Comparison of ENCODE assay signal across 11 mouse cellular contexts in genomic region chr6:57795835-57796234, GRCm38 (mm10). TPM values are rescaled to one million over a fixed set of nuclear protein-coding genes. Genes with fewer than 3 reads are reported as not detected.
A peak's percentile ranks its signal among the peaks of the same experiment; 100 is the strongest.
DNase-seq lines count a peak whose midpoint lies in the region; ATAC-seq and TF ChIP-seq lines count a peak whose summit lies in the region.
"Had no signal": no experiment of that assay in that cellular context is flagged by ENCODE, and none has a peak within 500 bp of the region (broad histone marks: within the 10 kb centered on the region; RNA-seq: fewer than 3 reads in every experiment).

No protein-coding gene starts in this region.

- WGBS in heart, embryonic 11.5 days (ENCODE audit: insufficient replicate concordance): 55% methylated on average over 3 of the region's 3 CpGs
- 55% methylated on average over 3 of the region's 3 CpGs for WGBS in spleen, adult 2 months

- no peak overlapping the region for H3K4me2 ChIP-seq in heart, embryonic 11.5 days

- H3K27me3 ChIP-seq in heart, embryonic 11.5 days (ENCODE audit: control insufficient read depth, insufficient read depth, low read length): no peaks in the 10 kb centered on the region
- H3K27me3 ChIP-seq in spleen, adult 2 months (ENCODE audit: control insufficient read depth, insufficient read depth, low read length): no peaks in the 10 kb centered on the region

- no peaks in the 10 kb centered on the region for H3K9me3 ChIP-seq in heart, embryonic 11.5 days (replicated peaks; ENCODE audit: control insufficient read depth, low read length)

- DNase-seq in heart, postnatal 25 days (ENCODE audit: low spot score): no peak
- peak; percentile 5 to 31 for DNase-seq in spleen, adult 2 months (ENCODE audit: low read depth in 1 of 2, low spot score in 2 of 2)
- no peak for DNase-seq in spleen, postnatal 14 days (ENCODE audit: low spot score in 2 of 2)
- no peak for DNase-seq in left cerebral cortex, adult 8-10 months (ENCODE audit: low spot score in 2 of 2)
- DNase-seq in adrenal gland, postnatal 14 days: no peak

- no peak for TF ChIP-seq CTCF in spleen, adult 2 months (IDR thresholded peaks at IDR 0.05; ENCODE audit: extremely low read depth, insufficient read depth, insufficient read length, insufficient replicate concordance)

- no peaks in the 10 kb centered on the region for H3K36me3 ChIP-seq in heart, embryonic 11.5 days (ENCODE audit: control insufficient read depth, insufficient read depth, low read length)
- no peaks in the 10 kb centered on the region for H3K36me3 ChIP-seq in spleen, adult 2 months (ENCODE audit: control insufficient read depth, insufficient read depth, low read length)

- intact Hi-C loops in heart, postnatal 25 days (cut with DNase I): no loop called here

- no peak overlapping the region for H3K9ac ChIP-seq in heart, embryonic 11.5 days (ENCODE audit: low read depth, low read length)

- peak overlapping the region; percentile 57; the same call in 1 of the 2 replicates for H3K27ac ChIP-seq in heart, embryonic 11.5 days (ENCODE audit: low read depth, low read length)
- 0 out of 2 replicates have a peak overlapping the region, but pooled peaks have one; percentile 20 for H3K27ac ChIP-seq in spleen, adult 2 months (ENCODE audit: insufficient read depth, low read length)
- H3K27ac ChIP-seq: heart, adult 2 months had no signal

- H3K4me3 ChIP-seq in heart, embryonic 11.5 days (ENCODE audit: low read depth, low read length): no peak overlapping the region
- H3K4me3 ChIP-seq in spleen, adult 2 months (ENCODE audit: extremely low read depth, insufficient read depth, insufficient read length): no peak overlapping the region
- H3K4me3 ChIP-seq: heart, adult 2 months had no signal

- peaks cover 4% of the 10 kb centered on the region; the same call in 1 of the 2 replicates for H3K4me1 ChIP-seq in heart, embryonic 11.5 days (ENCODE audit: control insufficient read depth, insufficient read depth, low read length)
- H3K4me1 ChIP-seq in spleen, adult 2 months (ENCODE audit: control insufficient read depth, insufficient read depth, insufficient read length): no peaks in the 10 kb centered on the region; the same call in 1 of the 2 replicates

- ATAC-seq in heart, embryonic 11.5 days (replicated peaks; ENCODE audit: insufficient number of reproducible peaks, low FRiP score, low TSS enrichment): no peak; the same call in 1 of the 2 replicates
- ATAC-seq in hematopoietic stem cell, adult 5-6 weeks (replicated peaks in 1 of 2; ENCODE audit: insufficient read depth in 1 of 2, low FRiP score in 2 of 2, low TSS enrichment in 1 of 2, low read depth in 1 of 2, poor library complexity in 2 of 2, severe bottlenecking in 2 of 2): peak; percentile 80 to 84
- no peak for ATAC-seq in megakaryocyte-erythroid progenitor cell, adult 5-6 weeks (replicated peaks; ENCODE audit: low FRiP score, low TSS enrichment, poor library complexity, severe bottlenecking)

- TF ChIP-seq POLR2A in spleen, adult 2 months (IDR thresholded peaks at IDR 0.05; ENCODE audit: low read depth, low read length): no peak

RNA-seq across cellular contexts. Expression of gene Vopp1, which starts 29.1 kb away (rescaled TPM):
- 18.5 and 34.8 TPM in 2 replicates for polyA plus RNA-seq in heart, embryonic 11.5 days (2014; fragmentation: Nextera tagmentation; extraction: Ambion mirVana)
- 10 to 100 TPM; 21.5 to 21.8 TPM for total RNA-seq in heart, postnatal 25 days (2021)
- 18.3 and 20.2 TPM in 2 replicates for polyA plus RNA-seq in spleen, adult 2 months (2012; rRNA removed)
- total RNA-seq in hematopoietic stem cell, adult 5-6 weeks (2017): 26.6 and 39.3 TPM in 2 replicates
- total RNA-seq in megakaryocyte-erythroid progenitor cell, adult 5-6 weeks (2014; fragmentation: Nextera tagmentation): 22.6 and 23.6 TPM in 2 replicates
- total RNA-seq in megakaryocyte-erythroid progenitor cell, adult 5-6 weeks (2017): 28.2 and 30.6 TPM in 2 replicates
- total RNA-seq in left cerebral cortex, adult 8-10 months (2022): 100 to 1,000 TPM; 109 to 124 (median 114) TPM
- total RNA-seq in adrenal gland, postnatal 14 days (2021): 17.9 and 20.4 TPM in 2 replicates

RNA-seq across cellular contexts. Expression of gene Vmn1r21, which starts 54.3 kb away (rescaled TPM):
- not detected in 2 replicates for polyA plus RNA-seq in heart, embryonic 11.5 days (2014; fragmentation: Nextera tagmentation; extraction: Ambion mirVana)
- total RNA-seq in heart, postnatal 25 days (2021): not detected
- not detected in 2 replicates for polyA plus RNA-seq in spleen, adult 2 months (2012; rRNA removed)
- not detected in 2 replicates for total RNA-seq in hematopoietic stem cell, adult 5-6 weeks (2017)
- total RNA-seq in megakaryocyte-erythroid progenitor cell, adult 5-6 weeks (2014; fragmentation: Nextera tagmentation): not detected in 2 replicates
- not detected in 2 replicates for total RNA-seq in megakaryocyte-erythroid progenitor cell, adult 5-6 weeks (2017)
- total RNA-seq in left cerebral cortex, adult 8-10 months (2022): not detected
- not detected in 2 replicates for total RNA-seq in adrenal gland, postnatal 14 days (2021)
- total RNA-seq: ES-E14; heart, adult 2 months; layer of hippocampus, postnatal 14 days had no signal
- polyA plus RNA-seq: heart, adult 2 months had no signal

Comparison
In these comparisons a context has a peak if more than half of its experiments do, and no peak if none do; other contexts are left out.
1. DNase-seq: peak in spleen, adult 2 months (2 of 2); none in heart, postnatal 25 days (single experiment), spleen, postnatal 14 days (0 of 2), left cerebral cortex, adult 8-10 months (0 of 2) and adrenal gland, postnatal 14 days (single experiment).
2. ATAC-seq: peak in hematopoietic stem cell, adult 5-6 weeks (2 of 2); none in heart, embryonic 11.5 days (single experiment) and megakaryocyte-erythroid progenitor cell, adult 5-6 weeks (single experiment).